Mouse (Mus musculus) heart, adult 18-20 months (tissue): ENCODE measurements around the gene Slc19a2. TPM values are rescaled to one million over a fixed set of nuclear protein-coding genes. Genes with fewer than 3 reads are reported as not detected.

Source experiments
- DNase-seq, 2 experiments: peaks; one replicate each; pipeline ENCODE4 v3.0.0; 2021 to 2022; ENCODE audit warnings: mixed read lengths in 1 of 2
- total RNA-seq, 2 experiments: library from RNA; stranded (reverse); gene quantifications; 2 replicates each; pipeline ENCODE4 v1.2.3; 2021

Gene Slc19a2
- total RNA-seq, 2 experiments from 2014 or later, result 4.9 to 5.7 TPM

DNA sequence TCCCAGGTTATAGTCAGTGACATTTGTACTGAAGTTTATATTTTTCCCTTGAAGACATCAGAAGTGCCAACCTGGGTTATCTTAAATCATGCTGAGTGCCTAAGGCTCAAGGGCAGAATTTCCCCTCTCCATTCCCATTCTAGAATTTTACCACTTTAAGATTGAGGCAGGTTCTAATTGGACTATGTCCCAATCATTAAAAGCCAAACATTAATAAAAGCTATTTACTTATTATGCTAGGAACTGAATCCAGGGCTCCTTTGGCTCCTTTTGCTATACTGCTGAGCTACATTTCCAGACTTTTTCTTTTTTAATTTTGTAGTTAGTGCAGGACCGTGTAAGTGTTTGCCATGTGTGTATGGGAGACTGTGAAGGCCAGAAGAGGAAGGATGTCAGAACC is 2.6 kb downstream of the Slc19a2 start:
- DNase-seq, result no peak

DNA sequence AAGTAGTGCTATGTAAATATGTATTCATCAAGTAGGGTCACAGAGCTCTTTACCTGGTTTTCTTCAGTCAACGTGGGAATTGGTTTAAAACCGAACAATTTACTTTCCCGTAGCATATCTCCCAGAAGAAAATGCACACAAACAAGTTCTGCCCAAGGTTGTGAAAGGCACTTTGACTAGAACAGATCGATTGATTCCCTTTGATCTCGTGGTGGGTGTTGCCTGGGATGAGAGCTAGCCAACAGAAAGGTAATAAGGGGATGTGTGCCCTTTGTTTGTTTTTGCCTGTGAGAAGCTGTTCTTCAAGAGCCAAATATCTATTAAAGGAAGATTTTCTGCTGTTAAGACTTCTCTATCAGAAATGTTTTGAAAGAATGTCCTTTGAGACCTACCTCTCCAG is 3.7 kb downstream of the Slc19a2 start:
- no peak for DNase-seq

DNA sequence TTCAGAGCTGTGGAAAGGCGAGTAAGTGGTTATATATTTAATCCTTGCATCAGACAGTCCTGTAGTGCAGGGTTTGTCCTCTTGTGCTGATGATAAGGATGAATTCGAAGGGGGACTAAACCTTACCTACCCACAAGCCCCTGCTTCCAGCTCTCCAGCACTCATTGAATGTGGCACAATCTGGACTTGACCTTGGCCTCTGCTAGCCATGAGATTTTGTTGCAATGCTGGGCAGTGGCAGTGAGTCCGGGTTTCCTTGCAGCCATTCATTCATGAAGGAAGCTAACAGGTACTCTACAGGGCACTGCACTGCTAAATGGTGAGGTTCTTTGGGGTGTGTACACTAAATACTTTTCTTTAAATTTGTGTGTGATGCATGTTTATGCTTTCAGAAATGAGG is 6.0 kb downstream of the Slc19a2 start:
- no peak for DNase-seq

DNA sequence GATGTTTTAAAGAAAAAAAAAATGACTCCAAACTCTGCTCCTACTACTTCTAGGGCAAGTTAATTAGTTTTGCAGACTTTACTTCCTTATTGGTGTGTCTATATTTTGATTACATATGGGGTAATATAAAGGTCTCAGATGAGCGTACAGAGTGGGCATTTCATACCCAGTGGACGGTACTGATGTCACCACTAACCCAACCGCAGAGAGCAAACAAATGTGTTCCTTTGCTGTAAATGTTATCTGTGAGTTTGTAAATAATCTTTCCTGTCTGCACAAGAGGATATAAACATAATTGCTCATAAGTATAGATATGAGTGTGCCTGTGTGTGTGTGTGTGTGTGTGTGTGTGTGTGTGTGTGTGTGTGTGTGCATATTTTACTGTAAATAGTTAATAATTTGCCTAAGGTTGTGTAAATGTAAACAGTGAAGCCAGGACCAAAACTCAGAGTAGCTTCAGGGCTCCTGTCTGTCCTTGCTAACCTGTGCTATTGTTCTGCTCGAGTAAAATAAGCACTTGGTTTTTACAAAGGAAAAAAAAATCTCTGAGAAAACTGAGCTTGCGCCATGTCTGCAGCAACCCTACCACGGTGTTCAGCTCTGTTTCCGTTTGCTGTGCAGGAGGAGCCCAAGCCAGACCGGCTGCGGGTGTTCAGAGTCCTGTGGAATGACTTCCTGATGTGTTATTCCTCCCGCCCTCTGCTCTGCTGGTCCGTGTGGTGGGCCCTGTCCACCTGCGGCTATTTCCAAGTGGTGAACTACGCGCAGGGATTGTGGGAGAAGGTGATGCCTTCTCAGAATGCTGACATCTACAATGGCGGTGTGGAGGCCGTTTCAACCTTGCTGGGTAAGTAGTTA is 11.6 kb downstream of the Slc19a2 start:
- DNase-seq, result no peak

- DNase-seq, result peak; percentile 28 to 61
Observed at GRCm38 (mm10) chr1:164261553-164261952, 12.7 kb downstream of the Slc19a2 start.

DNA sequence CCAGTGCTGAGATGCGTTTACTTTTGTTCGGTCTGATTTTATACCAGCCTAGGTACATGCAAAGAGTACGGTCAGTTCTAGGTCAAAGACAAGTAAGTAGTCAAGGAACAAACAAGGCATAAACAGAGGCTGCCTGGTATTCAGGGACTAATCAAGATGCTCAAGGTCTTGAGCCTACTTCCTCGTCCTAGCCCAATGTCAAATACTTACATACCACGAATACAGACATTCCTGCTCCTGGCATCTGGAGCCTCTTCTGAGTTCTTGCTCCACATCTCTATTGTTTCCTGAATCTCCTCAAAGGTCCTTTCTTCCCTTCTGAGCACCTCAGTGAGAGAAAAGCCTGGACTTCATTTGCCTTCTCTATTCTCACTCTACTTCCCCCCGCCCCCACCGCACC is 22.1 kb downstream of the Slc19a2 start:
- no peak for DNase-seq

DNA sequence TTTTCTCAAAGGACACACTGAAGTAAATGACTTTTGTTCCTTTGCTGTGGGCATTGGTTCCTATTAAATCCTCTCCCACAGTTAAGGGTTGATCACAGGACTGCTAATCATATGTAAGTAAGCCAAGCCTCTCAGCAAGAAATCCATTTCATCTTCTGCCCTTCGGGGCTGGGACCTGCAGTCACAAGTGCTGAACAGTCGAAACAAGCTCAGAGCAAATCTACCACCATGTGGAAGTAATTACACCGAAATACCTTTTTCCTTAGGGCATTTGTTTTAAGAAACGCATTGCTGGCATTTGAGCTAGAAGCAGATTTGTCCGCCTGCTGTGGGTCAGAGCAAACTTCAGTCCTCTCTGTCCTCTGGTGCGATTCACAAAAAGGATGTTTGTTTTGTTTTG is 24.8 kb downstream of the Slc19a2 start:
- no peak for DNase-seq

GRCm38 (mm10) chr1:164275455-164275954 is 26.7 kb downstream of the Slc19a2 start, which contains the start of gene Ccdc181:
Ccdc181 (plus strand) TSS chr1:164275585.
- DNase-seq, result peak; percentile 93 to 96

DNA sequence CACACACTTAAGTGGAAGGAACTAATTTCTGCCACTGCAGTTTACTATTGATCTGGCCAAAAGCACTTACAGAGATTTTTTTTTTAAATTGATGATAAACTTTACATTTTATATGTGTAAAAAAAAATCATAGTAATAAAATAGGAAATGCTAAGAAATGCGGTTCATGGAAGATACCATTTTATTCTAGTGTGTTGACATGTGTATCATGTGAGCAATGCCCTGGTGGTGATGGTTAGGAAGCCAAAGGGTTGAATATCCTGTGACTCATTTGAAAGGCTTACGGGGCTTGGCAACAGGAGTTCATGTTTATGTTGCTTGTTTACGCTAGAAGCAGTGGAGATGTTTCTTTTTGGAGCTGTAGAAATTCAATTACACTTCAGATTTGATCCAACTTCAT is 27.7 kb downstream of the Slc19a2 start:
- DNase-seq, result no peak

DNA sequence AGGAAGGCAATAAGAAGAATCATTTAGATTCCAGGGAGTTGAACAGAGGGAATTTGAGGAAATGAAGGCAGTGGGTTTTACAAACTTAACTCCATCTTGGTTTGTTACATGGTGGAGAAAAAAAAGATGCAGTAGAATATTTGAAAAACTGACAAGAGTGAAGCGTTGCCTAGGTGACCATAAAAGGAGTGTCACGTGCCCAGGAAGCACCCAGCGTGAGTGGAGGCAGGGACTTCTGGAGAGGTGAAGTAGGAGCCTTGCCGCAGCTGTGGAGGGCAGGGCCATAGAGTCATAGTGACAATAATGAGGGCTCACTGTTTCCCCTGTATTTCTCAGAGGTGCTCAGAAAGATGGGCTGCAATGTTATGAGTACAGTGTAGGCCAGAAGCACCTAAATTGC is 30.5 kb downstream of the Slc19a2 start:
- DNase-seq, result no peak

- no peak for DNase-seq
Observed at GRCm38 (mm10) chr1:164284007-164284406, 35.2 kb downstream of the Slc19a2 start.

DNA sequence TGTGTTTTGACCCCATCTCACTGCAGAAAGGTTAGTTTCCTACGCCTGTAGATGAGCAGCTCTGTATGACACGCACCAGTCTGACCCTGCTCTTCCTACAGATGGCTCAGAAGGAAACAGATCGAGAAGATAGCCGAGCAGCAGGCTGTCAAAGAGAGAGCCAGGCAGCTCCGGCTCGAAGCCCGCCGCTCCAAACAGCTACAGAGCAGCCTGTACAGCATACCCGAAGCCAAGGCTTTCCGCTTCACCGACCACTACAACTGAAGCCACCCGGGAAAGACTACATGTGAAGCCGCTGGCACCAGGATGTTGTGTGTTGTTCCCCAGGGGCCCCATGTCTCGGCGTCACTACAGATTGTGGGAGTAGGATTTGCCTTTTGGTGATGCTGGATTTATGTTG is 38.6 kb downstream of the Slc19a2 start:
- DNase-seq, result no peak

DNA sequence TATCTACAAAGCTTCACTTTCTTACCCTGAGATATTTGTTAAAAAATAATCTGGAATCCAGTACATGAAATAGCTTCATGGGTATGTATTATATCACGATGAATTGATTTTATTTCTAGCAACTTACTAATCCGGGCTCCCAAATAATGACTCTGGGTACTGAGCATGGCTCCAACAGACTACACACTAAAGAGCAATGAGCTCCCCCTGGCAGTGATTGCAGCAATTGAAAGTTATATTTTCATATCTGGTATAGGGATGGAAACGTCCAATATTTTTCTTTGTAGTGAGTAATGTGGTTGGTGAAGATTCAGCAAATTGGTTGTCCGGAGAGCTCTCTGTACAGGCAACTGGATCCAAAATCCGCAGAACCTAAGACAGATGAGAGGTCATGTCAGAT is 43.2 kb downstream of the Slc19a2 start:
- DNase-seq, result no peak

- no peak for DNase-seq
Observed at GRCm38 (mm10) chr1:164294071-164294470, 45.2 kb downstream of the Slc19a2 start.

GRCm38 (mm10) chr1:164296473-164296872 is 47.6 kb downstream of the Slc19a2 start:
- DNase-seq, result no peak

DNA sequence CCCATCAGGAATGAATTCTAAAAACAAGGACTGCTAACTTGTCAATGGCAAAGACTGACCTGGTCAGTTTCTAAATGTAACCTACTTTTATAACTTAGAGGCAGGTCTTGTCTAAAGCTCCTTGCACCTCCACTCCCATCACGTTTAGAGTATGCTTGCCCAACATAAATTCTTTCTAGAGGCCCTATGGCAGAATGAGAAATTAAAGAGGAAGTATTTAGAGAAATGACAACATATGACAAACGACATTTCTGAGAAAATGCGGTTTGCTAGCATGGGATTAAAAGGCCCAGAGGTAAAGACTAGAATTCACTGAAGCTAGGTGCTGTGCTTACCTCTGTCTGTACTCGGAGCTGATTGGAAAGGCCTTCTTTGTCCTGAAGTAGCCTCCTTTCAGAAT is 53.1 kb downstream of the Slc19a2 start:
- DNase-seq, result no peak

DNA sequence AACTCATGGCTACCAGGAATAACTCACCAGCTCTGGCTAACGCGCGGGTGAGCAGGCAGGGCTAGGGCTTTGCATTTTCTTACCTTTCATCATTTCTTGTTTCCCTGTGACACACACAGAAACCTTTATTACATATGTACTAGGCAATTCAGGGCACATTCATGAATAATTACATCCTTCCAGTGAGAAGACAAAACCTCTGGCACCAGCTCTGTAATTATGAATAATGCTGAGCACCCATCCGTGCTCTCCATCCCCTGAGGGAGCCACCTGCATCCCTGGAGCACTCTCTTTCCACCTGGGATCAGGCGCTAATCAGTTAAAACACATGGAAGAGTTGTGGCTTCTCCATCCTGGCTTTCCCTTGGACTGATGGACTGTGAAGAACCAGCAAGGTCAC is 55.0 kb downstream of the Slc19a2 start, which contains the start of gene Nme7:
Nme7 (plus strand) TSS at position 301 of the 400 bp plus-strand sequence.
- no peak for DNase-seq

GRCm38 (mm10) chr1:164307124-164307751 is 58.4 kb downstream of the Slc19a2 start, which contains the start of gene Blzf1:
Blzf1 (minus strand) TSS chr1:164307489.
- peak; percentile 97 to 98 for DNase-seq

DNA sequence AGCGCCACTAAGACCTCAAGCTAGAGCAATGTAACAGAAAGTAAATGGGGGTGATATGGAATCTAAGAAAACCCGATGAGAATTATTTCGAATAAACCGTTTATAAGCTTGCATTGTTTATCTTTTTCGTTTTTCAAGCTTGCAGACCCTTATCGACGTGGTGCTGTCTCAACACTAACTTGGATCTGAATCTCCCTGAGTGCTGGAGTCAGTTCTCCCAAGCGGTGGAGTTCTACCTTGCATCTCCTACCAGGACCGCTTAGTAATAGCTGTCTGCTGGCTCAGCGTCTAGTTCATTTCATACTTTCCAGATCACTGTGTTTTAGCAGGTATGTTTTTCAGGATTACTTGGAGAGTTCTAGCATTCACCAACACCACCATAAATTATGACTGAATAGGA is 59.1 kb downstream of the Slc19a2 start:
- DNase-seq, result no peak

- no peak for DNase-seq
Observed at GRCm38 (mm10) chr1:164314085-164314484, 65.2 kb downstream of the Slc19a2 start.
